Mouse (Mus musculus): ENCODE data around the gene Krt10.

DNA sequence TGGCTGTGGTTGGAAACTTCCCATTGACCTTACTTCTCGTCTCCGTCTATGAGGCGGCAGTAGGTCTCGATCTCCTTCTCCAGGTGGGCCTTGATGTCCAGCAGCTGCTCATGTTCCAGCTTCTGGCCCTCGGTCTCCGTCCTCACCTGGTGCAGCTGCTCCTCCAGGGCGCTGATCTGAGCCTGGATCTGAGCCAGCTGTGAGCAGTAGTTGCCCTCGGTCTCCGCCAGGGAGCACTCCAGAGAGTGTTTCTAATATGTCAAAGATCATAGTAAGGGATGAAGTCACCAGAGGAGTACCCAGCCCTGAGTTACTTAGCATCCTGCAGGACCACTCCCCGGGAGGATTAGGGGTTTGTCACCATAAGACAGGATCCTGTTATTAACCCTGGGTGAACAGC is 22.4 kb downstream of the Krt10 start:
- TF ChIP-seq CTCF (IDR thresholded peaks at IDR 0.05; ENCODE audit: control insufficient read depth, insufficient read depth, insufficient replicate concordance, low read depth, low read length) (no peak), POLR2A (IDR thresholded peaks at IDR 0.05; ENCODE audit: control insufficient read depth, low read depth, low read length) (no peak)
